ENCODE assay signal across 9 mouse cellular contexts in genomic region chr13:24602978-24603377, GRCm38 (mm10). TPM values are rescaled to one million over a fixed set of nuclear protein-coding genes. Genes with fewer than 3 reads are reported as not detected.
DNase-seq lines count a peak whose midpoint lies in the region; ATAC-seq and TF ChIP-seq lines count a peak whose summit lies in the region.
"Had no signal": no experiment of that assay in that cellular context is flagged by ENCODE, and none has a peak within 500 bp of the region (broad histone marks: within the 10 kb centered on the region; RNA-seq: fewer than 3 reads in every experiment).

No protein-coding gene starts in this region.

- peaks cover 8% of the 10 kb centered on the region; the same call in 1 of the 2 replicates for H3K27me3 ChIP-seq in limb, embryonic 12.5 days
- no peaks in the 10 kb centered on the region for H3K27me3 ChIP-seq in myocyte (ENCODE audit: control insufficient read depth, insufficient read depth, insufficient read length)
- H3K27me3 ChIP-seq: neural tube, embryonic 12.5 days had no signal

- ATAC-seq in limb, embryonic 12.5 days (ENCODE audit: insufficient number of reproducible peaks, insufficient read depth, low FRiP score, low TSS enrichment, low read depth), result no peak

- no peak overlapping the region for H3ac ChIP-seq in myocyte (ENCODE audit: control insufficient read depth, insufficient read length)

- no peak for TF ChIP-seq POLR2A in myocyte (IDR thresholded peaks at IDR 0.05; ENCODE audit: insufficient read length, low read depth)

- H3K9ac ChIP-seq in limb, embryonic 12.5 days (replicated peaks), result no peak overlapping the region
- H3K9ac ChIP-seq: neural tube, embryonic 12.5 days had no signal

- H3K4me2 ChIP-seq in limb, embryonic 12.5 days, result peak overlapping the region; percentile 16; the same call in 1 of the 2 replicates
- H3K4me2 ChIP-seq in myocyte (ENCODE audit: low read depth), result peak overlapping the region; percentile 4

- no peak overlapping the region for H3K4me3 ChIP-seq in limb, embryonic 12.5 days (replicated peaks)
- H3K4me3 ChIP-seq in myocyte, result no peak overlapping the region
- H3K4me3 ChIP-seq: neural tube, embryonic 12.5 days had no signal

- no peaks in the 10 kb centered on the region for H3K79me2 ChIP-seq in myocyte (ENCODE audit: control insufficient read depth, insufficient read depth)

- peak; percentile 90 for DNase-seq in 416B (ENCODE audit: low read depth)
- peak; percentile 64 for DNase-seq in T-cell, adult 2 months (ENCODE audit: low spot score)
- peak; percentile 80 to 85 for DNase-seq in heart, adult 9 months (ENCODE audit: low spot score in 2 of 2)
- no peak for DNase-seq in right cerebral cortex, postnatal 10 days (ENCODE audit: low spot score in 2 of 2)
- DNase-seq in cerebellum, adult 11-12 months, result no peak
- no peak for DNase-seq in layer of hippocampus, adult 9-10 months (ENCODE audit: low spot score)

- 19% methylated on average over 4 of the region's 4 CpGs for WGBS in limb, embryonic 12.5 days

- no peak overlapping the region for H3K27ac ChIP-seq in limb, embryonic 12.5 days
- H3K27ac ChIP-seq: neural tube, embryonic 12.5 days had no signal

- H3K9me3 ChIP-seq in limb, embryonic 12.5 days, result no peaks in the 10 kb centered on the region
- H3K9me3 ChIP-seq: neural tube, embryonic 12.5 days had no signal

- peaks cover 19% of the 10 kb centered on the region for H3K4me1 ChIP-seq in limb, embryonic 12.5 days (replicated peaks)

- no peaks in the 10 kb centered on the region for H3K36me3 ChIP-seq in limb, embryonic 12.5 days
- H3K36me3 ChIP-seq in myocyte (ENCODE audit: control insufficient read depth, insufficient read depth), result no peaks in the 10 kb centered on the region
- H3K36me3 ChIP-seq: neural tube, embryonic 12.5 days had no signal

TF ChIP-seq in myocyte, 11 proteins besides CTCF, POLR2A, EP300 and RAD21:
- peak in 2 of 3 experiments; percentile 24 to 52 for TF ChIP-seq MYOD1 (IDR thresholded peaks at IDR 0.05; ENCODE audit: control insufficient read depth in 1 of 3, insufficient read length in 2 of 3, low read depth in 2 of 3)
- TF ChIP-seq REST (IDR thresholded peaks at IDR 0.05; ENCODE audit: insufficient read depth, insufficient read length), result no peak
- TF ChIP-seq E2F4 (IDR thresholded peaks at IDR 0.05; ENCODE audit: insufficient read depth), result no peak
- TF ChIP-seq POLR2AphosphoS2 (IDR thresholded peaks at IDR 0.05; ENCODE audit: insufficient read length, low read depth), result no peak
- no peak for TF ChIP-seq USF1 (IDR thresholded peaks at IDR 0.05; ENCODE audit: low read depth)
- TF ChIP-seq MYOG (IDR thresholded peaks at IDR 0.05; ENCODE audit: control insufficient read depth in 1 of 3, insufficient read depth in 1 of 3, insufficient read length in 2 of 3, low read depth in 2 of 3), result peak in 2 of 3 experiments; percentile 9 to 52
- no peak for TF ChIP-seq MAX (IDR thresholded peaks at IDR 0.05; ENCODE audit: low read depth)
- no peak for TF ChIP-seq SRF (IDR thresholded peaks at IDR 0.05; ENCODE audit: control insufficient read depth, insufficient read length, low read depth)
- TF ChIP-seq TCF3 (IDR thresholded peaks at IDR 0.05; ENCODE audit: insufficient read length, low read depth), result no peak

RNA-seq across cellular contexts. Expression of gene Ripor2, which starts 21.0 kb away (rescaled TPM):
- polyA plus RNA-seq in limb, embryonic 12.5 days (2016; fragmentation: Nextera tagmentation; extraction: Ambion mirVana), result 1.7 and 2.5 TPM in 2 replicates
- polyA plus RNA-seq in myocyte (2012; fragmentation: generic; extraction: Trizol), result 1.3 TPM

Comparison
In these comparisons a context has a peak if more than half of its experiments do, and no peak if none do; other contexts are left out.
1. DNase-seq: peak in 416B (single experiment), T-cell, adult 2 months (single experiment) and heart, adult 9 months (2 of 2); none in right cerebral cortex, postnatal 10 days (0 of 2), cerebellum, adult 11-12 months (single experiment) and layer of hippocampus, adult 9-10 months (single experiment).